Mouse (Mus musculus) bone marrow macrophage, adult 2 months (primary cell): ENCODE measurements around the gene Ripor3.

Source experiments
- CTCF ChIP-seq: IDR thresholded peaks from 2 replicates; pipeline ENCODE4 v1.5.1; 2012; ENCODE audit warnings: low read depth, mild to moderate bottlenecking, low read length, moderate library complexity
- POLR2A ChIP-seq: IDR thresholded peaks from 2 replicates; pipeline ENCODE4 v1.6.1; 2012; ENCODE audit warnings: mild to moderate bottlenecking, low read depth, low read length, borderline replicate concordance

DNA sequence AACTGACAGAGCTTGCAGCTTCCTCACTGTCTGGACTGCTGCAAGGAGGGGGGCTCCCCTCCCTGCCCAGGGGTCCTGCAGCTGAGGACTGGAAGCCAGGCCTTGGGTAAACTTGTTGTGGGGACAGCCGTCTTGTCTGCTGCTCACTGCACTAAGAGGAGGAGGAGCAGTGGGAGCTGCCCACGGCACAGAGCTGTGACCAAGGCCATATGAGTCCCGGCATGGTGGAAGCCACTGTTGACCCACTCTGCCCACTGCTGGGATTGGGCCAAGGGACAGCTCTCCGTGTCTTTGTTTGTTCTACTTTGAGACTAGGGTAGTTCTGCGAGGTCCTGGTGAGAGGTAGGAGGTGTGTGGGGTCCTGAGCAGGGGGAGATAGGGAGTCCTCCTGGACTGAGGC, 38.3 kb downstream of the Ripor3 start:
- no peak for TF ChIP-seq CTCF
- TF ChIP-seq POLR2A = no peak
